Mouse (Mus musculus): Measurements from ENCODE around the gene Cuedc1. TPM values are rescaled to one million over a fixed set of nuclear protein-coding genes. Genes with fewer than 3 reads are reported as not detected.

Cuedc1 gene
- polyA plus RNA-seq, 1 experiment from 2014 or later = 31.1 TPM

- WGBS = 23% methylated on average over 6 of the region's 6 CpGs
- no peak overlapping the region for H3K4me3 ChIP-seq (replicated peaks; ENCODE audit: low read depth, low read length)
- H3K4me2 ChIP-seq (ENCODE audit: low read length) = no peak overlapping the region
- H3K27ac ChIP-seq (replicated peaks; ENCODE audit: low read depth, low read length) = peak overlapping the region; percentile 93
- no peaks in the 10 kb centered on the region for H3K9me3 ChIP-seq (ENCODE audit: control insufficient read depth, low read length)
- H3K4me1 ChIP-seq (ENCODE audit: control insufficient read depth, insufficient read depth, low read length) = peaks cover 66% of the 10 kb centered on the region
- ATAC-seq (ENCODE audit: low FRiP score, low TSS enrichment) (no peak), DNase-seq (no peak)
- H3K9ac ChIP-seq (replicated peaks; ENCODE audit: low read length) = no peak overlapping the region
- H3K27me3 ChIP-seq (ENCODE audit: control insufficient read depth, insufficient read depth, low read length) = no peaks in the 10 kb centered on the region
- no peaks in the 10 kb centered on the region for H3K36me3 ChIP-seq (ENCODE audit: control insufficient read depth, insufficient read depth, low read length)
Measured at GRCm38 (mm10) chr11:88118091-88118440, 20.2 kb downstream of the Cuedc1 start.

GRCm38 (mm10) chr11:88118817-88119642 lies 21.2 kb downstream of the Cuedc1 start:
- peak overlapping the region; percentile 93 for H3K27ac ChIP-seq (replicated peaks; ENCODE audit: low read depth, low read length)
- no peaks in the 10 kb centered on the region for H3K36me3 ChIP-seq (ENCODE audit: control insufficient read depth, insufficient read depth, low read length)
- DNase-seq (peak; percentile 82), ATAC-seq (ENCODE audit: low FRiP score, low TSS enrichment) (peak; percentile 85)
- 4% methylated on average over 8 of the region's 8 CpGs for whole genome bisulfite sequencing
- peak overlapping the region; percentile 39 for H3K9ac ChIP-seq (replicated peaks; ENCODE audit: low read length)
- no peaks in the 10 kb centered on the region for H3K9me3 ChIP-seq (ENCODE audit: control insufficient read depth, low read length)
- H3K4me3 ChIP-seq (replicated peaks; ENCODE audit: low read depth, low read length) = no peak overlapping the region
- H3K27me3 ChIP-seq (ENCODE audit: control insufficient read depth, insufficient read depth, low read length) = no peaks in the 10 kb centered on the region
- H3K4me1 ChIP-seq (ENCODE audit: control insufficient read depth, insufficient read depth, low read length) = peaks cover 62% of the 10 kb centered on the region
- peak overlapping the region; percentile 9 for H3K4me2 ChIP-seq (ENCODE audit: low read length)

- DNase-seq (no peak), ATAC-seq (ENCODE audit: low FRiP score, low TSS enrichment) (no peak)
- no peak overlapping the region for H3K9ac ChIP-seq (replicated peaks; ENCODE audit: low read length)
- no peaks in the 10 kb centered on the region for H3K9me3 ChIP-seq (ENCODE audit: control insufficient read depth, low read length)
- 37% methylated on average over 5 of the region's 5 CpGs for WGBS
- H3K4me3 ChIP-seq (replicated peaks; ENCODE audit: low read depth, low read length) = no peak overlapping the region
- H3K4me1 ChIP-seq (ENCODE audit: control insufficient read depth, insufficient read depth, low read length) = peaks cover 39% of the 10 kb centered on the region
- H3K36me3 ChIP-seq (ENCODE audit: control insufficient read depth, insufficient read depth, low read length) = no peaks in the 10 kb centered on the region
- no peak overlapping the region for H3K4me2 ChIP-seq (ENCODE audit: low read length)
- no peaks in the 10 kb centered on the region for H3K27me3 ChIP-seq (ENCODE audit: control insufficient read depth, insufficient read depth, low read length)
- peak overlapping the region; percentile 45 for H3K27ac ChIP-seq (replicated peaks; ENCODE audit: low read depth, low read length)
Measured at GRCm38 (mm10) chr11:88122545-88122944, 24.7 kb downstream of the Cuedc1 start.

GRCm38 (mm10) chr11:88123021-88123420 lies 25.2 kb downstream of the Cuedc1 start:
- Histone ChIP-seq H3K36me3 (ENCODE audit: control insufficient read depth, insufficient read depth, low read length) (no peaks in the 10 kb centered on the region), H3K4me1 (ENCODE audit: control insufficient read depth, insufficient read depth, low read length) (peaks cover 35% of the 10 kb centered on the region), H3K4me2 (ENCODE audit: low read length) (no peak overlapping the region), H3K27ac (replicated peaks; ENCODE audit: low read depth, low read length) (peak overlapping the region; percentile 45; the same call in 1 of the 2 replicates), H3K4me3 (replicated peaks; ENCODE audit: low read depth, low read length) (no peak overlapping the region), H3K9me3 (ENCODE audit: control insufficient read depth, low read length) (no peaks in the 10 kb centered on the region), H3K9ac (replicated peaks; ENCODE audit: low read length) (no peak overlapping the region), H3K27me3 (ENCODE audit: control insufficient read depth, insufficient read depth, low read length) (no peaks in the 10 kb centered on the region)
- ATAC-seq (ENCODE audit: low FRiP score, low TSS enrichment) = no peak
- WGBS = 85% methylated on average over 5 of the region's 5 CpGs
- no peak for DNase-seq

GRCm38 (mm10) chr11:88123731-88124130 lies 25.9 kb downstream of the Cuedc1 start:
- Histone ChIP-seq H3K27me3 (ENCODE audit: control insufficient read depth, insufficient read depth, low read length) (no peaks in the 10 kb centered on the region), H3K36me3 (ENCODE audit: control insufficient read depth, insufficient read depth, low read length) (no peaks in the 10 kb centered on the region), H3K4me2 (ENCODE audit: low read length) (no peak overlapping the region), H3K4me3 (replicated peaks; ENCODE audit: low read depth, low read length) (no peak overlapping the region), H3K27ac (replicated peaks; ENCODE audit: low read depth, low read length) (no peak overlapping the region), H3K4me1 (ENCODE audit: control insufficient read depth, insufficient read depth, low read length) (peaks cover 27% of the 10 kb centered on the region), H3K9me3 (ENCODE audit: control insufficient read depth, low read length) (no peaks in the 10 kb centered on the region), H3K9ac (replicated peaks; ENCODE audit: low read length) (no peak overlapping the region)
- no peak for ATAC-seq (ENCODE audit: low FRiP score, low TSS enrichment)
- WGBS = 17% methylated on average over 6 of the region's 6 CpGs
- no peak for DNase-seq

- Histone ChIP-seq H3K27me3 (ENCODE audit: control insufficient read depth, insufficient read depth, low read length) (no peaks in the 10 kb centered on the region), H3K4me3 (replicated peaks; ENCODE audit: low read depth, low read length) (no peak overlapping the region), H3K4me1 (ENCODE audit: control insufficient read depth, insufficient read depth, low read length) (peaks cover 10% of the 10 kb centered on the region), H3K4me2 (ENCODE audit: low read length) (no peak overlapping the region), H3K36me3 (ENCODE audit: control insufficient read depth, insufficient read depth, low read length) (no peaks in the 10 kb centered on the region), H3K27ac (replicated peaks; ENCODE audit: low read depth, low read length) (peak overlapping the region; percentile 69; the same call in 1 of the 2 replicates), H3K9me3 (ENCODE audit: control insufficient read depth, low read length) (no peaks in the 10 kb centered on the region), H3K9ac (replicated peaks; ENCODE audit: low read length) (no peak overlapping the region)
- WGBS = 76% methylated on average over 7 of the region's 7 CpGs
- DNase-seq = no peak
- no peak; the same call in 1 of the 2 replicates for ATAC-seq (ENCODE audit: low FRiP score, low TSS enrichment)
Measured at GRCm38 (mm10) chr11:88125483-88125882, 27.6 kb downstream of the Cuedc1 start.

GRCm38 (mm10) chr11:88126306-88126793 lies 28.5 kb downstream of the Cuedc1 start:
- peak; percentile 68 for DNase-seq
- whole genome bisulfite sequencing = 23% methylated on average over 5 of the region's 5 CpGs

GRCm38 (mm10) chr11:88128461-88128860 lies 30.6 kb downstream of the Cuedc1 start:
- no peaks in the 10 kb centered on the region for H3K9me3 ChIP-seq (ENCODE audit: control insufficient read depth, low read length)
- DNase-seq (no peak), ATAC-seq (ENCODE audit: low FRiP score, low TSS enrichment) (no peak)
- H3K36me3 ChIP-seq (ENCODE audit: control insufficient read depth, insufficient read depth, low read length) = no peaks in the 10 kb centered on the region
- no peak overlapping the region for H3K9ac ChIP-seq (replicated peaks; ENCODE audit: low read length)
- H3K27ac ChIP-seq (replicated peaks; ENCODE audit: low read depth, low read length) = no peak overlapping the region
- 91% methylated on average over 9 of the region's 9 CpGs for WGBS
- H3K27me3 ChIP-seq (ENCODE audit: control insufficient read depth, insufficient read depth, low read length) = no peaks in the 10 kb centered on the region
- H3K4me2 ChIP-seq (ENCODE audit: low read length) = no peak overlapping the region
- no peak overlapping the region for H3K4me3 ChIP-seq (replicated peaks; ENCODE audit: low read depth, low read length)
- no peaks in the 10 kb centered on the region for H3K4me1 ChIP-seq (ENCODE audit: control insufficient read depth, insufficient read depth, low read length)

More at GRCm38 (mm10) chr11:88126306-88126793, 28.5 kb downstream of the Cuedc1 start:
- no peaks in the 10 kb centered on the region for H3K27me3 ChIP-seq (ENCODE audit: control insufficient read depth, insufficient read depth, low read length)
- no peaks in the 10 kb centered on the region for H3K36me3 ChIP-seq (ENCODE audit: control insufficient read depth, insufficient read depth, low read length)
- H3K4me1 ChIP-seq (ENCODE audit: control insufficient read depth, insufficient read depth, low read length) = peaks cover 9% of the 10 kb centered on the region; the same call in 1 of the 2 replicates
- H3K27ac ChIP-seq (replicated peaks; ENCODE audit: low read depth, low read length) = peak overlapping the region; percentile 69
- no peak overlapping the region for H3K4me3 ChIP-seq (replicated peaks; ENCODE audit: low read depth, low read length)
- no peak overlapping the region for H3K4me2 ChIP-seq (ENCODE audit: low read length)
- H3K9ac ChIP-seq (replicated peaks; ENCODE audit: low read length) = no peak overlapping the region
- H3K9me3 ChIP-seq (ENCODE audit: control insufficient read depth, low read length) = no peaks in the 10 kb centered on the region
- ATAC-seq (ENCODE audit: low FRiP score, low TSS enrichment) = no peak

GRCm38 (mm10) chr11:88129281-88129680 lies 31.4 kb downstream of the Cuedc1 start:
- Histone ChIP-seq H3K9me3 (ENCODE audit: control insufficient read depth, low read length) (no peaks in the 10 kb centered on the region), H3K9ac (replicated peaks; ENCODE audit: low read length) (no peak overlapping the region), H3K36me3 (ENCODE audit: control insufficient read depth, insufficient read depth, low read length) (no peaks in the 10 kb centered on the region), H3K4me1 (ENCODE audit: control insufficient read depth, insufficient read depth, low read length) (no peaks in the 10 kb centered on the region), H3K27ac (replicated peaks; ENCODE audit: low read depth, low read length) (no peak overlapping the region), H3K4me3 (replicated peaks; ENCODE audit: low read depth, low read length) (no peak overlapping the region), H3K27me3 (ENCODE audit: control insufficient read depth, insufficient read depth, low read length) (no peaks in the 10 kb centered on the region), H3K4me2 (ENCODE audit: low read length) (no peak overlapping the region)
- ATAC-seq (ENCODE audit: low FRiP score, low TSS enrichment) (no peak), DNase-seq (no peak)
- WGBS = 52% methylated on average over 3 of the region's 3 CpGs
